Comparison of ENCODE assay signal across 16 mouse cellular contexts in the genomic region with DNA sequence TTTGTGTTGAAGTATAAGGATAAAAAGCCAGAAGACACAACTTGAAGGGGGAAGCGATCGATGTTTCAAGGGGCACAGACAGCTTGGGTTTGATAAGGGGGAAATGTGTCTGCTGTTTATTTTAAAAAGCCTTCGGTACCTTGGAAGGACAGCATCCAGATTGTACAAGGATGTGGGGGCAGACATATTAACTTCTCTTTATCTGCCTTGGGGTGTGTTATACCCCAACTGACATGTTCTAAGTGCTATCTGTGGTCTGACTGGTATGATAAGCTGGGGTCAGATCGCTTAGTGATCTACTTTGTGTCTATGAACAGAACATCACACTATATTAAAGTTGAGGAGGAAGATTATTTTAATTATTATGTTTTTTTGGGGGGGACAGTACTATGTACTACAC.
"Had no signal": no experiment of that assay in that cellular context is flagged by ENCODE, and none has a peak within 500 bp of the region (broad histone marks: within the 10 kb centered on the region; RNA-seq: fewer than 3 reads in every experiment).

No protein-coding gene starts in this region.

- DNase-seq: retina, postnatal 1 day; right cerebral cortex, adult 18-20 months; right cerebral cortex, postnatal 14 days; right cerebral cortex, postnatal 25 days; right cerebral cortex, postnatal 4 days; spleen, adult 18-20 months; thymus, adult 18-20 months; thymus, adult 2 months; thymus, postnatal 14 days; thymus, postnatal 25 days; thymus, postnatal 36 days; thymus, postnatal 4 days had no signal

- H3K27me3 ChIP-seq: neural tube, embryonic 13.5 days; neural tube, embryonic 15.5 days; stomach, embryonic 15.5 days had no signal

- H3K9me3 ChIP-seq: neural tube, embryonic 13.5 days; neural tube, embryonic 15.5 days; stomach, embryonic 15.5 days had no signal

- H3K27ac ChIP-seq: neural tube, embryonic 13.5 days; neural tube, embryonic 15.5 days; stomach, embryonic 15.5 days; stomach, postnatal 0 days had no signal

- H3K4me1 ChIP-seq: neural tube, embryonic 13.5 days; neural tube, embryonic 15.5 days; stomach, embryonic 15.5 days had no signal

- H3K36me3 ChIP-seq: neural tube, embryonic 13.5 days; neural tube, embryonic 15.5 days; stomach, embryonic 15.5 days had no signal

- H3K4me3 ChIP-seq: neural tube, embryonic 13.5 days; neural tube, embryonic 15.5 days; stomach, embryonic 15.5 days had no signal

- H3K4me2 ChIP-seq: neural tube, embryonic 13.5 days; neural tube, embryonic 15.5 days; stomach, embryonic 15.5 days had no signal

- H3K9ac ChIP-seq: neural tube, embryonic 13.5 days; neural tube, embryonic 15.5 days; stomach, embryonic 15.5 days had no signal
